Mouse (Mus musculus): ENCODE data around the gene Mfsd7a. TPM values are rescaled to one million over a fixed set of nuclear protein-coding genes. Genes with fewer than 3 reads are reported as not detected.

Gene Mfsd7a
- polyA plus RNA-seq, 1 experiment from 2014 or later: 0.15 TPM

Other genes starting within 250 kb of the Mfsd7a start
- 30.2 and 39.9 TPM in 2 replicates for gene Dr1, start 180.0 kb downstream of the Mfsd7a start, polyA plus RNA-seq (2015; fragmentation: Nextera tagmentation; extraction: Ambion mirVana)
- gene Pigg, start 136.3 kb downstream of the Mfsd7a start, polyA plus RNA-seq (2015; fragmentation: Nextera tagmentation; extraction: Ambion mirVana): 3.5 and 4.6 TPM in 2 replicates
- 0.05 and 0.07 TPM in 2 replicates for gene Gm42517, start 81.0 kb downstream of the Mfsd7a start, polyA plus RNA-seq (2015; fragmentation: Nextera tagmentation; extraction: Ambion mirVana)
- gene Pde6b, start 60.5 kb downstream of the Mfsd7a start, polyA plus RNA-seq (2015; fragmentation: Nextera tagmentation; extraction: Ambion mirVana): 0.07 and 0.15 TPM in 2 replicates
- gene Atp5k, start 14.4 kb downstream of the Mfsd7a start, polyA plus RNA-seq (2015; fragmentation: Nextera tagmentation; extraction: Ambion mirVana): 328 and 358 TPM in 2 replicates
- 5.7 and 7.8 TPM in 2 replicates for gene Pcgf3, start 12.3 kb upstream of the Mfsd7a start, polyA plus RNA-seq (2015; fragmentation: Nextera tagmentation; extraction: Ambion mirVana)
- gene Cplx1, start 101.1 kb upstream of the Mfsd7a start, polyA plus RNA-seq (2015; fragmentation: Nextera tagmentation; extraction: Ambion mirVana): 0.06 and 0.09 TPM in 2 replicates
- gene Gak, start 180.9 kb upstream of the Mfsd7a start, polyA plus RNA-seq (2015; fragmentation: Nextera tagmentation; extraction: Ambion mirVana): 23.1 and 33.3 TPM in 2 replicates
- gene Tmem175, start 180.9 kb upstream of the Mfsd7a start, polyA plus RNA-seq (2015; fragmentation: Nextera tagmentation; extraction: Ambion mirVana): 12.9 and 13.9 TPM in 2 replicates
- gene Idua, start 211.4 kb upstream of the Mfsd7a start, polyA plus RNA-seq (2015; fragmentation: Nextera tagmentation; extraction: Ambion mirVana): 3.4 and 3.8 TPM in 2 replicates
- gene Dgkq, start 220.8 kb upstream of the Mfsd7a start, polyA plus RNA-seq (2015; fragmentation: Nextera tagmentation; extraction: Ambion mirVana): 2.9 and 3.6 TPM in 2 replicates
- 12.0 and 12.7 TPM in 2 replicates for gene Slc26a1, start 226.7 kb upstream of the Mfsd7a start, polyA plus RNA-seq (2015; fragmentation: Nextera tagmentation; extraction: Ambion mirVana)
- 7.5 and 8.8 TPM in 2 replicates for gene Fgfrl1, start 243.5 kb upstream of the Mfsd7a start, polyA plus RNA-seq (2015; fragmentation: Nextera tagmentation; extraction: Ambion mirVana)

Data from liver, embryonic 13.5 days (tissue).